Mouse (Mus musculus) kidney, embryonic 14.5 days (tissue): ENCODE data around the gene Crisp2. TPM values are rescaled to one million over a fixed set of nuclear protein-coding genes. Genes with fewer than 3 reads are reported as not detected.

Experiments used
- ATAC-seq: fragments of 200-750 bp; cut with Nextera tagmentation; 2 replicates; pipeline ENCODE4 v1.8.0; 2017; ENCODE audit warnings: moderate number of reproducible peaks, mild to moderate bottlenecking, moderate TSS enrichment, moderate library complexity; ENCODE audit not compliant: low FRiP score, low TSS enrichment
- H3K27ac ChIP-seq: fragments of 300-500 bp; sonication (generic); 2 replicates; pipeline ENCODE4 v1.5.1; 2014; ENCODE audit warnings: low read depth, mild to moderate bottlenecking, low read length, moderate library complexity, mixed read lengths
- H3K27me3 ChIP-seq: fragments of 300-500 bp; sonication (generic); 2 replicates; pipeline ENCODE4 v1.6.1; 2014; ENCODE audit warnings: mild to moderate bottlenecking, low read length; ENCODE audit not compliant: control insufficient read depth, insufficient read depth
- H3K36me3 ChIP-seq: fragments of 300-500 bp; sonication (generic); 2 replicates; pipeline ENCODE4 v1.6.1; 2014; ENCODE audit warnings: low read length, mixed read lengths; ENCODE audit not compliant: control insufficient read depth, insufficient read depth
- H3K4me1 ChIP-seq: fragments of 300-500 bp; sonication (generic); 2 replicates; pipeline ENCODE4 v1.6.1; 2014; ENCODE audit warnings: low read length, mixed read lengths; ENCODE audit not compliant: control insufficient read depth, insufficient read depth
- H3K4me2 ChIP-seq: fragments of 300-500 bp; sonication (generic); replicated peaks from 2 replicates; pipeline ENCODE4 v1.6.1; 2014; ENCODE audit warnings: low read depth, mild to moderate bottlenecking, low read length
- H3K4me3 ChIP-seq: fragments of 300-500 bp; sonication (generic); 2 replicates; pipeline ENCODE4 v1.5.1; 2014; ENCODE audit warnings: mild to moderate bottlenecking, low read length
- H3K9ac ChIP-seq: fragments of 300-500 bp; sonication (generic); 2 replicates; pipeline ENCODE4 v1.6.1; 2014; ENCODE audit warnings: low read depth, mild to moderate bottlenecking, low read length, moderate library complexity
- H3K9me3 ChIP-seq: fragments of 300-500 bp; sonication (generic); 2 replicates; pipeline ENCODE4 v1.6.1; 2016; ENCODE audit warnings: low read length; ENCODE audit not compliant: control insufficient read depth
- WGBS: fragments of 180-500 bp; shearing (Covaris S2); extraction: QIAGEN DNeasy Blood & Tissue Kit; methylation state at CpG from one replicate; pipeline ENCODE4 v1.1.7; 2014; 5-methylcytosine and 5-hydroxymethylcytosine counted together
- polyA plus RNA-seq: library from polyadenylated mRNA; unstranded; fragments of >200 nt; fragmentation: Nextera tagmentation; extraction: Ambion mirVana; gene quantifications from 2 replicates; pipeline ENCODE4 v1.2.1, GENCODE M21; 2014

Gene Crisp2
- not detected in 2 replicates for polyA plus RNA-seq

- no peak within 1 kb of the TSS for H3K27ac ChIP-seq
- WGBS, result 9% methylated on average over 2 of the region's 2 CpGs
Measured at GRCm38 (mm10) chr17:40806953-40807572, at the start of gene Crisp2. Gene Crisp2 (minus strand): TSS chr17:40807003.

DNA sequence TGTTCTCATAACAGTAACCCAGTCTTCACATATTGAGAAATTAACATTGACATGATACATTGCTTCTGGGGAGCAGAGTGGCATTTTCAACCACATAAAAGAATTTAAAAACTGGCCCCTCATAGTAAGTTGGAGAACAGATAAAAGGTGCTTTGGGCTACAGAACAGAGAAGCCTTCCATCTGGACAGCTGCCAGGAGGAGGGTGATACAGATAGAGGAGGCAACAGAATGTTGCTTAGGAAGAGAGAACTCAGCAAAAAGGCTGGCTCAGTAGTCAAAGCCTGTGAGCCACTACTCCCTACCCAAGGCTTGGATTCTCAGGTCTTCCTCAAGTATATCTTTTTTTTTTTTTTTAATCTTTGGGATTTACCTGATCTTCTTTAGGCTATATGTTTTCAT, 48.3 kb upstream of the Crisp2 start:
- H3K27ac ChIP-seq, result no peak overlapping the region
- no peak overlapping the region for H3K4me2 ChIP-seq
- H3K9ac ChIP-seq, result no peak overlapping the region
- H3K9me3 ChIP-seq, result no peaks in the 10 kb centered on the region
- H3K36me3 ChIP-seq, result no peaks in the 10 kb centered on the region
- H3K4me1 ChIP-seq, result no peaks in the 10 kb centered on the region
- no peak for ATAC-seq
- H3K27me3 ChIP-seq, result no peaks in the 10 kb centered on the region
- no peak overlapping the region for H3K4me3 ChIP-seq

More at GRCm38 (mm10) chr17:40806953-40807572, at the start of gene Crisp2:
- H3K4me2 ChIP-seq, result no peak within 1 kb of the TSS
- H3K9me3 ChIP-seq, result no peaks in the 10 kb centered on the region
- ATAC-seq, result peak; percentile 55; the same call in 1 of the 2 replicates
- no peaks in the 10 kb centered on the region for H3K27me3 ChIP-seq
- no peaks in the 10 kb centered on the region for H3K4me1 ChIP-seq
- no peaks in the 10 kb centered on the region for H3K36me3 ChIP-seq
- no peak within 1 kb of the TSS for H3K4me3 ChIP-seq
- no peak within 1 kb of the TSS for H3K9ac ChIP-seq

GRCm38 (mm10) chr17:40837308-40837707, 30.5 kb upstream of the Crisp2 start:
- H3K4me2 ChIP-seq, result no peak overlapping the region

DNA sequence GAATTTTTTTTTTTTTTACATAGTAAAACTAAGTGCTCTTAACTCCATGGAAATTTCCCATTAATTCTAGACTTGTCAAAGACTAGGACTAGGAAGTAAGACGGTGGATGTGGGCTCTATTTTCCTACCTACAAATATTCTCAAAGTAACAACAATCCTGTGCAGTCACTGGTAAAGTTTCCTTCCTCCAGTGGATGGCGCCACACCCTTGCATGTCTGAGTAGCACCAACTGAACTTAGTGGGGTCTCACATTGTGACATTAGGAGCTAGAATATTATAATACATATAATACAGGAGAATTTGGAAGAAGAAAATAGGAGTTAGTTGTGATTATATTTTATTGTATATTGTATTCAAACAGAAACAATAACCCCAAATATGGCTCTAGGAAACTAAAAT, 25.1 kb upstream of the Crisp2 start:
- no peaks in the 10 kb centered on the region for H3K27me3 ChIP-seq
- H3K4me3 ChIP-seq, result no peak overlapping the region
- 51% methylated on average over 2 of the region's 2 CpGs for WGBS
- H3K27ac ChIP-seq, result no peak overlapping the region
- no peaks in the 10 kb centered on the region for H3K4me1 ChIP-seq
- H3K9ac ChIP-seq, result no peak overlapping the region
- H3K9me3 ChIP-seq, result no peaks in the 10 kb centered on the region
- ATAC-seq, result no peak
- H3K36me3 ChIP-seq, result no peaks in the 10 kb centered on the region
- H3K4me2 ChIP-seq, result no peak overlapping the region

More at GRCm38 (mm10) chr17:40837308-40837707, 30.5 kb upstream of the Crisp2 start:
- Histone ChIP-seq H3K4me3 (no peak overlapping the region), H3K4me1 (no peaks in the 10 kb centered on the region), H3K36me3 (no peaks in the 10 kb centered on the region), H3K27ac (no peak overlapping the region), H3K9me3 (no peaks in the 10 kb centered on the region), H3K9ac (no peak overlapping the region), H3K27me3 (no peaks in the 10 kb centered on the region)
- no peak for ATAC-seq

DNA sequence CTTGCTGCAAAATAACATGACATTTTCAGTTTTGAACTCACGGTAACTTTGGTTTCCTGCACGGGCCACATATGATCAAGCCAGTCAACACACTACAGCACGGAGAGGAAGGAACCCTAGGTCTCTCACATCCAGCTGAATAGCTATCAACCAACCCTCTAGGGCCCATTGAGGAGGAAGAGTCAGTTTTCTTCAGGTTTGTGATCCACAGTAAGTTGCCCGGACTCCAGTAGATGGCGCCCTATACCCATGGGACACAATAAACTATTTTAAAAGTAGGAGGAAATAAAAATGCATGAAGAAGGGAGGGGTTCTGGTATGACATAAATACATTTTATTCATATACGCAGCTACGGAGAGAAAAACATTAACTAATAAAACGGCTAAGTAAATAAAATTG, 17.7 kb upstream of the Crisp2 start:
- 0 out of 2 replicates have a peak, but pooled peaks have one; percentile 39 for ATAC-seq
- no peaks in the 10 kb centered on the region for H3K9me3 ChIP-seq
- H3K27me3 ChIP-seq, result no peaks in the 10 kb centered on the region
- no peak overlapping the region for H3K4me2 ChIP-seq
- WGBS, result 53% methylated on average over 8 of the region's 8 CpGs
- no peak overlapping the region for H3K9ac ChIP-seq
- no peak overlapping the region for H3K4me3 ChIP-seq
- H3K36me3 ChIP-seq, result no peaks in the 10 kb centered on the region
- H3K4me1 ChIP-seq, result no peaks in the 10 kb centered on the region
- H3K27ac ChIP-seq, result no peak overlapping the region

- Histone ChIP-seq H3K27ac (no peak overlapping the region), H3K4me1 (no peaks in the 10 kb centered on the region), H3K36me3 (no peaks in the 10 kb centered on the region), H3K9ac (no peak overlapping the region), H3K27me3 (no peaks in the 10 kb centered on the region), H3K9me3 (no peaks in the 10 kb centered on the region), H3K4me2 (no peak overlapping the region), H3K4me3 (no peak overlapping the region)
- 22% methylated on average over 4 of the region's 4 CpGs for WGBS
- no peak for ATAC-seq
Measured at GRCm38 (mm10) chr17:40823817-40824216, 17.0 kb upstream of the Crisp2 start.

DNA sequence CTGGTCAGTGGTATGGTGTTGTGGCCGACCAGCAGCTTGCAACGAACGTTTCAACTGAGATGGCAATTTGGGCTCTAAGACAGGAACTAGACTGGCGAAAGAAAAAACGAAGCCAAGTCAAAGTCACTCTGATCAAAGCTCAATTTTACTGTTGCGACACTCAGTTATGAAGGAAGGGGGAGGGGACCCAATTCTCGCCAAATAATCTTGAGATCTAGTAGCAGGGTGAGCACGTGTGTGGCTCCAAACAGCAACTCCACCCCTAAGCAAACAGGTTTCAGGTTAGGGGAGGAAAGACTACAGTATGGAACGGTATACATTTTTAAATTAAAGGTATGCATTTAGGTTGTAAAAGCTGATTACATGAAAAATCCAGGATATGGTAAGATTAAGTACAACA, 14.7 kb upstream of the Crisp2 start:
- H3K4me1 ChIP-seq, result no peaks in the 10 kb centered on the region
- no peak overlapping the region for H3K27ac ChIP-seq
- no peaks in the 10 kb centered on the region for H3K36me3 ChIP-seq
- 61% methylated on average over 9 of the region's 9 CpGs for WGBS
- no peaks in the 10 kb centered on the region for H3K27me3 ChIP-seq
- no peak overlapping the region for H3K4me3 ChIP-seq
- no peaks in the 10 kb centered on the region for H3K9me3 ChIP-seq
- no peak overlapping the region for H3K9ac ChIP-seq
- no peak overlapping the region for H3K4me2 ChIP-seq
- no peak for ATAC-seq

DNA sequence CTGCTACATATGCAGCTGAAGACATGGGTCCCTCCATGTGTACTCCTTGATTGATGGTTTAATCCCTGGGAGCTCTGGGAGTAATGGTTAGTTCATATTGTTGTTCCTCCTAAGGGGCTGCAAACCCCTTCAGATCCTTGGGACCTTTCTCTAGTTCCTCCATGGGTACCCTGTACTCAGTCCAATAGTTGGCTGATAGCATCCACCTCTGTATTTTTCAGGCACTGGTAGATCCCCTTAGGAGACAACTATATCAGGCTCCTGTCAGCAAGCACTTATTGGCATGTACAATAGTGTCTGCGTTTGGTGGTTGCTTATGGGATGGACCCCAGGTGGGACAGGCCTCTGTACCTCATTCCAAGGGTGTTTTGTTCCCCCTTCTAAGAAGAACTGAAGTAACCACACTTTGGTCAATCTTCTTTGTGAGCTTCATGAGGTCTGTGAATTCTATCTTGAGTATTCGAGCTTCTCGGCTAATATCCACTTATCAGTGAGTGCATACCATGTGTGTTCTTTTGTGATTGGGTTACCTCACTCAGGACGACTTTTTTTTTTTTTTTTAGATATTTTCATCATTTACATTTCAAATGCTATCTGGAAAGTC, 10.6 kb upstream of the Crisp2 start:
- no peaks in the 10 kb centered on the region for H3K27me3 ChIP-seq
- H3K9me3 ChIP-seq, result no peaks in the 10 kb centered on the region
- 79% methylated on average over 4 of the region's 4 CpGs for WGBS
- H3K27ac ChIP-seq, result no peak overlapping the region
- no peak for ATAC-seq
- H3K9ac ChIP-seq, result no peak overlapping the region
- H3K4me1 ChIP-seq, result no peaks in the 10 kb centered on the region
- no peak overlapping the region for H3K4me3 ChIP-seq
- no peak overlapping the region for H3K4me2 ChIP-seq
- no peaks in the 10 kb centered on the region for H3K36me3 ChIP-seq

GRCm38 (mm10) chr17:40812259-40812658, 5.5 kb upstream of the Crisp2 start:
- H3K4me2 ChIP-seq, result no peak overlapping the region
- H3K27ac ChIP-seq, result no peak overlapping the region
- no peaks in the 10 kb centered on the region for H3K27me3 ChIP-seq
- no peaks in the 10 kb centered on the region for H3K36me3 ChIP-seq
- no peak for ATAC-seq
- H3K4me1 ChIP-seq, result no peaks in the 10 kb centered on the region
- no peaks in the 10 kb centered on the region for H3K9me3 ChIP-seq
- H3K4me3 ChIP-seq, result no peak overlapping the region
- no peak overlapping the region for H3K9ac ChIP-seq
- WGBS, result 85% methylated on average over 2 of the region's 2 CpGs
